Mouse (Mus musculus) midbrain, embryonic 10.5 days (tissue): ENCODE measurements around the gene Ranbp9. TPM values are rescaled to one million over a fixed set of nuclear protein-coding genes. Genes with fewer than 3 reads are reported as not detected.
"Not testable (repeated sequence)": the region's sequence is repeated elsewhere in the genome, so short reads cannot be mapped to it uniquely, and the experiment has no call there.

Experiments used
- DNase-seq: peaks from one replicate; pipeline ENCODE4 v3.0.0-alpha.2; 2017; ENCODE audit warnings: low spot score
- H3K27ac ChIP-seq: fragments of 300-500 bp; sonication (generic); replicated peaks from 2 replicates; pipeline ENCODE4 v1.5.1; 2016; ENCODE audit warnings: mild to moderate bottlenecking
- H3K27me3 ChIP-seq: fragments of 300-500 bp; sonication (generic); 2 replicates; pipeline ENCODE4 v1.6.1; 2016; ENCODE audit warnings: low read depth, mild to moderate bottlenecking; ENCODE audit not compliant: poor library complexity, severe bottlenecking
- H3K36me3 ChIP-seq: fragments of 300-500 bp; sonication (generic); 2 replicates; pipeline ENCODE4 v1.6.1; 2016; ENCODE audit warnings: mild to moderate bottlenecking, moderate library complexity
- H3K4me1 ChIP-seq: fragments of 300-500 bp; sonication (generic); 2 replicates; pipeline ENCODE4 v1.6.1; 2016
- H3K4me3 ChIP-seq: fragments of 300-500 bp; sonication (generic); 2 replicates; pipeline ENCODE4 v1.5.1; 2016; ENCODE audit warnings: mild to moderate bottlenecking, moderate library complexity
- H3K9me3 ChIP-seq: fragments of 300-500 bp; sonication (generic); replicated peaks from 2 replicates; pipeline ENCODE4 v1.6.1; 2016; ENCODE audit warnings: mild to moderate bottlenecking
- WGBS: fragments of 180-500 bp; shearing (Covaris S2); methylation state at CpG from one replicate; pipeline ENCODE4 v1.1.7; 2016; 5-methylcytosine and 5-hydroxymethylcytosine counted together
- polyA plus RNA-seq: library from polyadenylated mRNA; unstranded; fragments of >200 nt; fragmentation: Nextera tagmentation; extraction: Ambion mirVana; gene quantifications from 2 replicates; pipeline ENCODE4 v1.2.1, GENCODE M21; 2016

Gene Ranbp9
- polyA plus RNA-seq, 1 experiment from 2014 or later: 7.7 TPM

- not testable (repeated sequence) for H3K4me3 ChIP-seq, H3K27me3 ChIP-seq, H3K9me3 ChIP-seq, DNase-seq, H3K4me1 ChIP-seq, H3K27ac ChIP-seq
- peaks cover 28% of the 10 kb centered on the region for H3K36me3 ChIP-seq
- 97% methylated on average over 1 of the region's 1 CpGs for WGBS
Measured at GRCm38 (mm10) chr13:43471861-43472260, 9.2 kb downstream of the Ranbp9 start.

- WGBS: 83% methylated on average over 1 of the region's 1 CpGs
- Histone ChIP-seq H3K4me1 (peaks cover 4% of the 10 kb centered on the region), H3K4me3 (no peak overlapping the region), H3K27ac (no peak overlapping the region), H3K27me3 (no peaks in the 10 kb centered on the region), H3K9me3 (peaks cover 5% of the 10 kb centered on the region; the same call in 1 of the 2 replicates), H3K36me3 (peaks cover 29% of the 10 kb centered on the region)
- no peak for DNase-seq
Measured at GRCm38 (mm10) chr13:43469607-43470006, 11.5 kb downstream of the Ranbp9 start.

GRCm38 (mm10) chr13:43464605-43465004 lies 16.5 kb downstream of the Ranbp9 start:
- H3K36me3 ChIP-seq: peaks cover 30% of the 10 kb centered on the region
- no peaks in the 10 kb centered on the region for H3K27me3 ChIP-seq
- no peak overlapping the region for H3K27ac ChIP-seq
- 97% methylated on average over 2 of the region's 2 CpGs for WGBS
- DNase-seq: no peak
- H3K4me3 ChIP-seq: no peak overlapping the region
- H3K9me3 ChIP-seq: peaks cover 5% of the 10 kb centered on the region; the same call in 1 of the 2 replicates
- no peaks in the 10 kb centered on the region for H3K4me1 ChIP-seq

GRCm38 (mm10) chr13:43457161-43457560 lies 23.9 kb downstream of the Ranbp9 start:
- Histone ChIP-seq H3K27me3 (no peaks in the 10 kb centered on the region), H3K9me3 (no peaks in the 10 kb centered on the region), H3K4me3 (no peak overlapping the region), H3K36me3 (peaks cover 14% of the 10 kb centered on the region), H3K27ac (no peak overlapping the region), H3K4me1 (peaks cover 17% of the 10 kb centered on the region)
- WGBS: 78% methylated on average over 1 of the region's 1 CpGs
- DNase-seq: no peak

GRCm38 (mm10) chr13:43454431-43454830 lies 26.7 kb downstream of the Ranbp9 start:
- Histone ChIP-seq H3K36me3 (no peaks in the 10 kb centered on the region), H3K9me3 (no peaks in the 10 kb centered on the region), H3K27ac (no peak overlapping the region), H3K4me3 (no peak overlapping the region), H3K27me3 (no peaks in the 10 kb centered on the region), H3K4me1 (peaks cover 17% of the 10 kb centered on the region)
- no peak for DNase-seq
- WGBS: 94% methylated on average over 7 of the region's 7 CpGs

GRCm38 (mm10) chr13:43452843-43453605 lies 28.1 kb downstream of the Ranbp9 start:
- no peaks in the 10 kb centered on the region for H3K36me3 ChIP-seq
- H3K4me3 ChIP-seq: no peak overlapping the region
- DNase-seq: no peak
- 54% methylated on average over 7 of the region's 7 CpGs for whole genome bisulfite sequencing
- H3K9me3 ChIP-seq: no peaks in the 10 kb centered on the region
- H3K4me1 ChIP-seq: peaks cover 17% of the 10 kb centered on the region
- H3K27ac ChIP-seq: no peak overlapping the region; the same call in 1 of the 2 replicates
- no peaks in the 10 kb centered on the region for H3K27me3 ChIP-seq

- no peak overlapping the region for H3K27ac ChIP-seq
- DNase-seq: no peak
- 88% methylated on average over 2 of the region's 2 CpGs for WGBS
Measured at GRCm38 (mm10) chr13:43452177-43452576, 28.9 kb downstream of the Ranbp9 start.

GRCm38 (mm10) chr13:43450686-43451085 lies 30.4 kb downstream of the Ranbp9 start:
- DNase-seq: no peak
- 80% methylated on average over 3 of the region's 3 CpGs for whole genome bisulfite sequencing

More at GRCm38 (mm10) chr13:43452177-43452576, 28.9 kb downstream of the Ranbp9 start:
- Histone ChIP-seq H3K36me3 (no peaks in the 10 kb centered on the region), H3K4me1 (peaks cover 21% of the 10 kb centered on the region), H3K9me3 (no peaks in the 10 kb centered on the region), H3K27me3 (no peaks in the 10 kb centered on the region), H3K4me3 (no peak overlapping the region)

GRCm38 (mm10) chr13:43447721-43448120 lies 33.4 kb downstream of the Ranbp9 start:
- 74% methylated on average over 3 of the region's 3 CpGs for WGBS
- peaks cover 13% of the 10 kb centered on the region for H3K4me1 ChIP-seq
- no peak overlapping the region for H3K4me3 ChIP-seq
- no peak for DNase-seq
- H3K27ac ChIP-seq: no peak overlapping the region
- no peaks in the 10 kb centered on the region for H3K9me3 ChIP-seq
- H3K36me3 ChIP-seq: no peaks in the 10 kb centered on the region
- H3K27me3 ChIP-seq: no peaks in the 10 kb centered on the region

More at GRCm38 (mm10) chr13:43450686-43451085, 30.4 kb downstream of the Ranbp9 start:
- H3K4me3 ChIP-seq: no peak overlapping the region
- H3K27me3 ChIP-seq: no peaks in the 10 kb centered on the region
- no peaks in the 10 kb centered on the region for H3K36me3 ChIP-seq
- no peaks in the 10 kb centered on the region for H3K9me3 ChIP-seq
- H3K4me1 ChIP-seq: peaks cover 25% of the 10 kb centered on the region
- H3K27ac ChIP-seq: no peak overlapping the region

- DNase-seq: no peak
- H3K4me3 ChIP-seq: no peak overlapping the region
- H3K9me3 ChIP-seq: no peaks in the 10 kb centered on the region
- peaks cover 8% of the 10 kb centered on the region; the same call in 1 of the 2 replicates for H3K4me1 ChIP-seq
- 95% methylated on average over 4 of the region's 4 CpGs for WGBS
- no peak overlapping the region for H3K27ac ChIP-seq
- H3K27me3 ChIP-seq: no peaks in the 10 kb centered on the region
- H3K36me3 ChIP-seq: no peaks in the 10 kb centered on the region
Measured at GRCm38 (mm10) chr13:43445754-43446153, 35.3 kb downstream of the Ranbp9 start.

- 97% methylated on average over 3 of the region's 3 CpGs for WGBS
- H3K27me3 ChIP-seq: no peaks in the 10 kb centered on the region
- DNase-seq: no peak
- H3K4me3 ChIP-seq: no peak overlapping the region
- no peak overlapping the region for H3K27ac ChIP-seq
- peaks cover 8% of the 10 kb centered on the region; the same call in 1 of the 2 replicates for H3K4me1 ChIP-seq
- H3K36me3 ChIP-seq: no peaks in the 10 kb centered on the region
- H3K9me3 ChIP-seq: no peaks in the 10 kb centered on the region
Measured at GRCm38 (mm10) chr13:43444717-43445116, 36.4 kb downstream of the Ranbp9 start.

GRCm38 (mm10) chr13:43443706-43444105 lies 37.4 kb downstream of the Ranbp9 start:
- no peak for DNase-seq
- no peaks in the 10 kb centered on the region for H3K27me3 ChIP-seq
- peaks cover 8% of the 10 kb centered on the region; the same call in 1 of the 2 replicates for H3K4me1 ChIP-seq
- H3K9me3 ChIP-seq: no peaks in the 10 kb centered on the region
- 94% methylated on average over 4 of the region's 4 CpGs for WGBS
- H3K27ac ChIP-seq: no peak overlapping the region
- no peak overlapping the region for H3K4me3 ChIP-seq
- H3K36me3 ChIP-seq: no peaks in the 10 kb centered on the region

- 86% methylated on average over 1 of the region's 1 CpGs for WGBS
- Histone ChIP-seq H3K27ac (no peak overlapping the region), H3K36me3 (peaks cover 3% of the 10 kb centered on the region), H3K9me3 (no peaks in the 10 kb centered on the region; the same call in 1 of the 2 replicates), H3K27me3 (no peaks in the 10 kb centered on the region), H3K4me1 (peaks cover 8% of the 10 kb centered on the region; the same call in 1 of the 2 replicates), H3K4me3 (no peak overlapping the region)
- no peak for DNase-seq
Measured at GRCm38 (mm10) chr13:43442551-43442950, 38.5 kb downstream of the Ranbp9 start.
